Mouse (Mus musculus) MEL (cell line): Measurements from ENCODE around the gene Lsm7.
A peak's percentile ranks its signal among the peaks of the same experiment; 100 is the strongest.

Experiments
- CTCF ChIP-seq, 3 experiments: IDR thresholded peaks in 2 of 3; conservative IDR thresholded peaks in 1 of 3; 2 replicates each; pipeline ENCODE4 v1.5.1; 2011 to 2012; ENCODE audit warnings: low read length in 3 of 3, low read depth in 2 of 3, mild to moderate bottlenecking in 2 of 3, improper control_type of control experiment in 1 of 3, inconsistent platforms in 1 of 3, mixed read lengths in 1 of 3, moderate library complexity in 1 of 3; ENCODE audit not compliant: control insufficient read depth in 1 of 3, insufficient read depth in 1 of 3, poor library complexity in 1 of 3, severe bottlenecking in 1 of 3
- EP300 ChIP-seq, 2 experiments: IDR thresholded peaks; 2 replicates each; pipeline ENCODE4 v1.6.1; 2011; ENCODE audit warnings: improper control_type of control experiment in 2 of 2, low read length in 2 of 2, low read depth in 1 of 2, mild to moderate bottlenecking in 1 of 2
- GABPA ChIP-seq: IDR thresholded peaks from 2 replicates; pipeline ENCODE4 v1.6.1; 2012; ENCODE audit warnings: low read depth, mild to moderate bottlenecking, inconsistent platforms, low read length, improper control_type of control experiment, moderate library complexity
- GATA1 ChIP-seq: IDR thresholded peaks from 2 replicates; pipeline ENCODE4 v1.6.1; 2011; ENCODE audit warnings: low read depth, low read length, improper control_type of control experiment
- MAZ ChIP-seq: IDR thresholded peaks from 2 replicates; pipeline ENCODE4 v1.6.1; 2012; ENCODE audit warnings: low read depth, mild to moderate bottlenecking, inconsistent platforms, low read length, improper control_type of control experiment
- MXI1 ChIP-seq: IDR thresholded peaks from 2 replicates; pipeline ENCODE4 v1.6.1; 2011; ENCODE audit warnings: mild to moderate bottlenecking, low read depth, low read length, improper control_type of control experiment
- POLR2A ChIP-seq, 2 experiments: IDR thresholded peaks; 2 replicates each; pipeline ENCODE4 v1.6.1; 2011 to 2012; ENCODE audit warnings: low read length in 2 of 2, mild to moderate bottlenecking in 2 of 2, control low read depth in 1 of 2, improper control_type of control experiment in 1 of 2, low read depth in 1 of 2, moderate library complexity in 1 of 2; ENCODE audit not compliant: control insufficient read depth in 1 of 2, insufficient read depth in 1 of 2, poor library complexity in 1 of 2
- USF2 ChIP-seq, 2 experiments: IDR thresholded peaks; 2 replicates each; pipeline ENCODE4 v1.6.1; 2011 to 2012; ENCODE audit warnings: improper control_type of control experiment in 2 of 2, low read length in 2 of 2, borderline replicate concordance in 1 of 2, inconsistent platforms in 1 of 2, low read depth in 1 of 2, mild to moderate bottlenecking in 1 of 2; ENCODE audit not compliant: insufficient read depth in 1 of 2
- ZMIZ1 ChIP-seq: IDR thresholded peaks from 2 replicates; pipeline ENCODE4 v1.6.1; 2012; ENCODE audit warnings: low read depth, mild to moderate bottlenecking, inconsistent platforms, low read length, improper control_type of control experiment, moderate library complexity

GRCm38 (mm10) chr10:80881301-80881700 is 26.3 kb upstream of the Lsm7 start:
- TF ChIP-seq GATA1 = no peak
- no peak for TF ChIP-seq ZMIZ1
- no peak for TF ChIP-seq MAZ
- no peak for TF ChIP-seq POLR2A (IDR thresholded peaks at IDR 0.05; ENCODE audit: control insufficient read depth in 1 of 2, insufficient read depth in 1 of 2, low read depth in 1 of 2, low read length in 2 of 2, poor library complexity in 1 of 2)
- no peak for TF ChIP-seq EP300 (IDR thresholded peaks at IDR 0.05; ENCODE audit: low read depth in 1 of 2, low read length in 2 of 2)
- peak; percentile 82 to 95 (median 88) for TF ChIP-seq CTCF (IDR thresholded peaks at IDR 0.05 in 2 of 3, conservative IDR thresholded peaks at IDR 0.05 in 1 of 3; ENCODE audit: control insufficient read depth in 1 of 3, insufficient read depth in 1 of 3, low read depth in 2 of 3, low read length in 3 of 3, poor library complexity in 1 of 3, severe bottlenecking in 1 of 3)
- TF ChIP-seq USF2 (IDR thresholded peaks at IDR 0.05; ENCODE audit: borderline replicate concordance in 1 of 2, insufficient read depth in 1 of 2, low read depth in 1 of 2, low read length in 2 of 2) = no peak
- TF ChIP-seq GABPA = no peak
- no peak for TF ChIP-seq MXI1
